Mouse (Mus musculus) right cerebral cortex, postnatal 25 days (tissue): ENCODE results near the gene Daam1.

Experiments used
- DNase-seq: peaks from one replicate; pipeline ENCODE4 v3.0.0; 2022

Gene Daam1

GRCm38 (mm10) chr12:71901211-71901610 lies 70.3 kb downstream of the Daam1 start:
- DNase-seq, result no peak

- no peak for DNase-seq
These were observed 71.0 kb downstream of the Daam1 start for GRCm38 (mm10) chr12:71901859-71902258.

- no peak for DNase-seq
These were observed 71.4 kb downstream of the Daam1 start for GRCm38 (mm10) chr12:71902317-71902716.

GRCm38 (mm10) chr12:71903218-71903617 lies 72.3 kb downstream of the Daam1 start:
- no peak for DNase-seq

- no peak for DNase-seq
These were observed 73.4 kb downstream of the Daam1 start for GRCm38 (mm10) chr12:71904310-71904709.

- DNase-seq, result no peak
These were observed 74.0 kb downstream of the Daam1 start for GRCm38 (mm10) chr12:71904926-71905325.

- DNase-seq, result no peak
These were observed 74.9 kb downstream of the Daam1 start for GRCm38 (mm10) chr12:71905640-71906320.

GRCm38 (mm10) chr12:71906582-71907267 lies 75.8 kb downstream of the Daam1 start:
- DNase-seq, result no peak

GRCm38 (mm10) chr12:71908984-71909383 lies 78.1 kb downstream of the Daam1 start:
- no peak for DNase-seq

- DNase-seq, result no peak
These were observed 79.4 kb downstream of the Daam1 start for GRCm38 (mm10) chr12:71910246-71910645.

- no peak for DNase-seq
These were observed 81.4 kb downstream of the Daam1 start for GRCm38 (mm10) chr12:71912262-71912661.

GRCm38 (mm10) chr12:71919156-71919555 lies 88.3 kb downstream of the Daam1 start:
- DNase-seq, result no peak

- DNase-seq, result no peak
These were observed 89.1 kb downstream of the Daam1 start for GRCm38 (mm10) chr12:71919962-71920361.

- DNase-seq, result no peak
These were observed 92.0 kb downstream of the Daam1 start for GRCm38 (mm10) chr12:71922827-71923381.

GRCm38 (mm10) chr12:71924978-71925529 lies 94.2 kb downstream of the Daam1 start:
- DNase-seq, result no peak

- DNase-seq, result no peak
These were observed 95.3 kb downstream of the Daam1 start for GRCm38 (mm10) chr12:71925990-71926700.

- DNase-seq, result no peak
These were observed 97.2 kb downstream of the Daam1 start for GRCm38 (mm10) chr12:71928092-71928491.

- no peak for DNase-seq
These were observed 99.0 kb downstream of the Daam1 start for GRCm38 (mm10) chr12:71929876-71930275.

GRCm38 (mm10) chr12:71932433-71933386 lies 101.8 kb downstream of the Daam1 start:
- no peak for DNase-seq

GRCm38 (mm10) chr12:71933989-71934645 lies 103.2 kb downstream of the Daam1 start:
- DNase-seq, result no peak

- DNase-seq, result no peak
These were observed 105.8 kb downstream of the Daam1 start for GRCm38 (mm10) chr12:71936636-71937035.

GRCm38 (mm10) chr12:71938513-71938912 lies 107.6 kb downstream of the Daam1 start:
- no peak for DNase-seq
